Comparison of ENCODE assay signal across 11 mouse cellular contexts in the genomic region with DNA sequence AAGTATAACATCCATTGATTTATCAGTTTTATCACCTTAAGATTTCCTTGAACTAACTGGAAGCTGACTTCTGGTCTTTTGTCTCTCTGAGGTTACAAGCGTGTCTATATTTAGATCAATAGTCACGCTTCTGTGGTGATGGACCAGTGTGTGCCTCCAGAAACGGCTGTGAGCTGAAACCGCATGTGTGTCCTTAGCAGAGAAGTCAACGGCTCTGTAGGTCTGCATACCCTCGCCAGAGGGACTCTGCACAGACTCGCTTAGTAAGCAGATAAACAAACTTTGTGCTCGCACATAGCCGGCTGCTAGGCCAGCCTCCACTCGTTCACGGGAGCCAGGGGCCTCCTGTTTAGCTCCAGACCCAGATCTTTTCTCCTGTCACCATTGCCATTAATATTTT. TPM values are rescaled to one million over a fixed set of nuclear protein-coding genes. Genes with fewer than 3 reads are reported as not detected.
DNase-seq lines count a peak whose midpoint lies in the region; TF ChIP-seq lines count a peak whose summit lies in the region.
"Had no signal": no experiment of that assay in that cellular context is flagged by ENCODE, and none has a peak within 500 bp of the region (broad histone marks: within the 10 kb centered on the region; RNA-seq: fewer than 3 reads in every experiment).

No protein-coding gene starts in this region.

- H3K4me1 ChIP-seq in thymus, adult 2 months (replicated peaks; ENCODE audit: control insufficient read depth, insufficient read depth, low read length): peaks cover 43% of the 10 kb centered on the region

- TF ChIP-seq POLR2A in thymus, adult 2 months (IDR thresholded peaks at IDR 0.05; ENCODE audit: control insufficient read depth, extremely low read depth, insufficient read depth, low read length, poor library complexity): no peak

- no peaks in the 10 kb centered on the region for H3K36me3 ChIP-seq in thymus, adult 2 months (ENCODE audit: control insufficient read depth, insufficient read depth, low read length)
- H3K36me3 ChIP-seq: limb, embryonic 12.5 days; neural tube, embryonic 15.5 days had no signal

- intact Hi-C loops in heart, postnatal 10 days (cut with DNase I): no loop called here

- DNase-seq in thymus, adult 2 months: no peak
- no peak for DNase-seq in thymus, postnatal 36 days
- DNase-seq in brain, adult 2 months (ENCODE audit: low read depth, low spot score): peak; percentile 33
- DNase-seq in heart, postnatal 10 days: peak; percentile 54 to 67
- DNase-seq in skeletal muscle tissue, adult 2 months (ENCODE audit: low read depth, low spot score): peak; percentile 59
- DNase-seq in left cerebral cortex, adult 18-20 months (ENCODE audit: low spot score in 2 of 2): no peak
- DNase-seq in right cerebral cortex, postnatal 25 days: no peak
- no peak for DNase-seq in ovary, postnatal 36 days (ENCODE audit: low spot score)
- DNase-seq: kidney, adult 9 months had no signal

- H3K27ac ChIP-seq in thymus, adult 2 months (ENCODE audit: control insufficient read depth, insufficient read depth, low read length): peak overlapping the region; percentile 3; the same call in 1 of the 2 replicates
- H3K27ac ChIP-seq: limb, embryonic 12.5 days; neural tube, embryonic 15.5 days had no signal

- no peaks in the 10 kb centered on the region for H3K27me3 ChIP-seq in thymus, adult 2 months (ENCODE audit: control insufficient read depth, insufficient read depth, low read length)
- H3K27me3 ChIP-seq: limb, embryonic 12.5 days; neural tube, embryonic 15.5 days had no signal

- TF ChIP-seq CTCF in thymus, adult 2 months (IDR thresholded peaks at IDR 0.05; ENCODE audit: borderline replicate concordance, control insufficient read depth, extremely low read depth, insufficient read depth, low read length, poor library complexity): no peak

- 7% methylated on average over 11 of the region's 11 CpGs for WGBS in thymus, adult 2 months

- no peak overlapping the region for H3K4me3 ChIP-seq in thymus, adult 2 months (ENCODE audit: control insufficient read depth, insufficient read depth, low read length)
- H3K4me3 ChIP-seq: limb, embryonic 12.5 days; neural tube, embryonic 15.5 days had no signal

RNA-seq across cellular contexts. Expression of gene Wdr26, which starts 15.0 kb away (rescaled TPM):
- polyA plus RNA-seq in thymus, adult 2 months (2012; rRNA removed): 62.4 and 74.9 TPM in 2 replicates
- total RNA-seq in heart, postnatal 10 days (2021): 100 to 1,000 TPM; 135 to 147 TPM
- 10 to 100 TPM; 98.1 to 98.9 TPM for total RNA-seq in left cerebral cortex, adult 18-20 months (2021)

Comparison
In these comparisons a context has a peak if more than half of its experiments do, and no peak if none do; other contexts are left out.
1. DNase-seq: peak in brain, adult 2 months (single experiment), heart, postnatal 10 days (2 of 2) and skeletal muscle tissue, adult 2 months (single experiment); none in thymus, adult 2 months (single experiment), thymus, postnatal 36 days (0 of 2), left cerebral cortex, adult 18-20 months (0 of 2), right cerebral cortex, postnatal 25 days (single experiment) and ovary, postnatal 36 days (single experiment).